Mouse (Mus musculus): ENCODE results near the gene Hdgfl1. TPM values are rescaled to one million over a fixed set of nuclear protein-coding genes. Genes with fewer than 3 reads are reported as not detected.

Hdgfl1 gene
- total RNA-seq (2023): not detected

DNA sequence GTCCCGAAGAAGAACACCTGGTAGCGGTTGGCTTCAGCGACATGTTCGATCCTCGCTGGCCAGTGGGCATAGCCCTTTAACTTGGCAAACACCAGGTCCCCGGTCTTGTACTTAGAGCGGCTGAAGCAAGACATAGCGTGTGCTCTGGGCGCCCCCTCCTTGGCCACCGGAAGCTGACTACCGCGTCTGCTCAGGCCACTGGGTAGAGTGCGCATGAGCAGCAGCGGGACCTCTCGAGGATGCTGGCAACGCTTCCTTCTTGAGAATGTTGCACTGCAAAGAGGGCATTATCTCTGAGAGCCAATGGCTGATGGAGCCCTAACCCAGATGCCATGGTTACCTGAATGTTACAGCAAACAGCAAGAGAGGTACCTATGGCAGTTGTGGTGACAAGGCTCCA, at the start of gene Hdgfl1:
Gene Hdgfl1 (minus strand): TSS at position 211 of the 400 bp plus-strand sequence.

All from CD8-positive naive resting alpha-beta T cell, adult 57 days (primary cell).